Mouse (Mus musculus) liver, adult 2 months (tissue): ENCODE measurements around the gene 4930535I16Rik.

ENCODE experiments used
- CTCF ChIP-seq: fragments of 200-500 bp; IDR thresholded peaks from 2 replicates; pipeline ENCODE4 v1.5.1; 2011; ENCODE audit warnings: low read depth, low read length, control low read depth
- POLR2A ChIP-seq: fragments of 200-500 bp; IDR thresholded peaks from 2 replicates; pipeline ENCODE4 v1.6.1; 2011; ENCODE audit warnings: low read length, control low read depth; ENCODE audit not compliant: insufficient read depth; ENCODE audit errors: extremely low read depth

GRCm38 (mm10) chr4:123952059-123952458 lies 34.2 kb upstream of the 4930535I16Rik start:
- TF ChIP-seq CTCF (no peak), POLR2A (no peak)
